Mouse (Mus musculus): ENCODE results near the gene Snx17.
"Not testable (repeated sequence)": the region's sequence is repeated elsewhere in the genome, so short reads cannot be mapped to it uniquely, and the experiment has no call there.

Snx17 gene

DNA sequence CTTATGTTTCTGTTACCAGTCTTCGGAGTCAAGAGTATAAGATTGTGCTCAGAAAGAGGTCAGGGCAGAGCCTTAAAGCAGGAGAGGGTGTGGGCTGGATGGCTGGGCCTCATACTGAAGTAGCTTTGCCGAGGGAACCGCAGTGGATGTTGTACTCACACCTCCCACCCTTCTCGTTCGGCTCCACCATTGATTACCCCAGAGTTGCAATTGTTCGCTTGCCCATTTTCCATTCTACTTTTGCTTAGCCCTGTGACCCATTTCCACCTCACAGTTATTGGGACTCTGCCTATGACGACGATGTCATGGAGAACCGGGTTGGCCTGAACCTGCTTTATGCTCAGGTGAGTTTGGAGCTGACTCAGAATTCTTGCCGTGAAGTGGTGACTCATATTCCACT, 3.2 kb downstream of the Snx17 start:
- DNase-seq (ENCODE audit: low read depth, low spot score): no peak

DNA sequence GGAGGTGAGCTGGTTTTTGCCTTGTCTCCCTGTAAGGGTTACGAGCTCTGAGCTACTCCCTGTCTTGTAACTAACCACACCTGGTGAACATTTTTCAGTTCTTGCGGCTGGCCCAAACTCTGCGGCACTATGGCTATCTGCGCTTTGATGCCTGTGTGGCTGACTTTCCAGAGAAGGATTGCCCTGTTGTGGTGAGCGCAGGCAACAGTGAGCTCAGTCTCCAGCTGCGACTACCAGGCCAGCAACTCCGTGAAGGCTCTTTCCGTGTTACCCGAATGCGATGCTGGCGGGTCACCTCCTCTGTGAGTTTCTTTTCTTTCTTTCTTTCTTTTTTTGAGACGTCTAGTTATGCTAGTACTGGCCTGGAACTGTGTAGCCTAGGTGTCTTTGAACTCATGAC, 4.0 kb downstream of the Snx17 start:
- DNase-seq (ENCODE audit: low read depth, low spot score): no peak

- DNase-seq (ENCODE audit: low read depth, low spot score): no peak
These were observed 5.1 kb downstream of the Snx17 start for GRCm38 (mm10) chr5:31198170-31198569.

DNA sequence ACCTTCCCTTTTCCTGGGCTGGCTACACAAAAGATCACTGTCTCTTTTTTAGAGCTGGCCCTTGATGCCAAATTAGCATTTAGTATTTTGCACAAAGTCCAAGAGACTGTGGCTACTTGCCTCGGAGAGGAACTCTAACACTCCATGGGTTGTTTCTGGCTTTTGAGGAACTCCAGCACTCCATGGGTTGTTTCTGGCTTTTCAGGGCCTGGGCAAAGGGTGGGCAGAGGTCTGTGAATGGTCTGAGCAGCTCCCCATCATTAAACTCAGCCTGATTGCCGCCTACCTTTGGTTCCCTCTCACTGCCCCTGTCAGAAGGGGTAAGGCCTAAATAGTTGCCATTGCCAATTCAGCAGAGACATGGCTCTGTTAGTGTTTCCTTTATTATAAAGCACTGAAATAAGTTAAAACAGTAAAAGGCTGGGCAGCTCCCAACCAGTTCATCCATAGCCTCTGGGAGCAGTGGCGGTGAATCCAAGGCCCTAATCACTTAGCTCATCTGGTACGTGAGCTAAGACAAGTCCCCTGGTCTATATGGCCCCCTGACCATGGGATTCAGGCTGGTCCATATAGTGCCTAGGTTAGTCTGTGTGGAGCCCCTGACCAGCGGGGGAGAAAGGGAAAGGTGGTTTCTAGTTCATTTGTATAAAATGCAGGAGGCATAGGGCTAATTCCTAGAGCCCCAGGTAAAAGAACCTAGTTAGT, 5.7 kb downstream of the Snx17 start:
- no peak for DNase-seq (ENCODE audit: low read depth, low spot score)

- no peak for DNase-seq (ENCODE audit: low read depth, low spot score)
These were observed 6.4 kb downstream of the Snx17 start for GRCm38 (mm10) chr5:31199321-31199892.

- peak; percentile 50 for DNase-seq (ENCODE audit: low read depth, low spot score)
These were observed 6.9 kb downstream of the Snx17 start for GRCm38 (mm10) chr5:31199893-31200292.

DNA sequence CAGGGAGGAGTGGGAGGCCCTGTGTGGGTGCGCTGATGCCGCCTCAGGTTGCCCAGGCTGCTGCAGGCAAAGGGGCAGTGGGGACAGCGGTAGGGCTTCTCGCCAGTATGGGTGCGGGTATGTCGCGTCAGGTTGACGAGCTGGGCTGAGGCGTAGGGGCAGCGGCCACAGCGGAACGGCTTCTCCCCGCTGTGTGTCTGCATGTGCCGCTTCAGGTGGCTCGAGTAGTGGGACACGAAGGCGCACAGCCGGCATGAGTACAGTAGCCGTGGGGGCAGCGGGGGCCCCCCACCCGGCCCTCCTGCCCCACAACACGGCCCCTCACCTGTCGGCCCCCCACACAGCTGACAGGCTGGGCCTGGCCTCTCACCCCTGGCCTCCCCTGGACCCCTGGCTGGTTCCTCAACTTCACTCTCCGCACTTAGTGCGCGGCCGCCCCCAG, 7.3 kb downstream of the Snx17 start:
- no peak for DNase-seq (ENCODE audit: low read depth, low spot score)

DNA sequence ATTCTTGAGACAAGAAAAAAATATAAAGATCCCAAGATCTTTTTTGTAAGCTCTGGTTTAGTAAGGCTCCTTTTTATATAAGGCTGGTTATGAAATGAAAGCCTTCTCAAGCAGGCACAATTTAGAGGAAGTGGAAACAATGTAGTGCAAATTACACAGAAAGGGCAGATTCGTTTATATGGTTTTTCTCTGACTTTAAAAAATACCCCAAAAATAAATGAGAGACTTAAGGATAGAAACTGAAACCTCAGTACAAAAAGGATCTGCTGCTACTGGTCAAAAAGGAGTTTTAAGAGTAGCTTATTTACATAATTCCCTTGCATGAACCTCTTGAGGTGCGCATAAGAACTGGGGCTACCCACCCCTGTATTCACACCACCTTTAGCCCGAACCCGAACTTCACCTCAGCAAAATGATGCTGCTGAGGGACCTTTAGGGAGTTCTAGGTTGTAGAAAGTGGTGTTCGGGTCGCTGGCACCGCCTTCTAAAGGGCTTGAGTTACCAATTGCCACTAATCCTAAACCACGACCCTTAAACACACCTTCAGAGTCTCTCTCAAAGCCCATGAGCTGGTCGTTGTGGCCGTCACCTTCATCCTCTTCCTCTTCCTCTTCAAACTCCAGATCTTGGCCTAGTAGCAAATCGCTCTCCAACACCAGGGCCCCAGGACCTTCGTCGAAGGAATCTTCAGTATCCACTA, 8.2 kb downstream of the Snx17 start:
- DNase-seq (ENCODE audit: low read depth, low spot score): peak; percentile 54

- peak; percentile 100 for DNase-seq (ENCODE audit: low read depth, low spot score)
These were observed 8.9 kb downstream of the Snx17 start, which contains the start of gene Zfp513 for GRCm38 (mm10) chr5:31201742-31202590. TSS of gene Zfp513 (minus strand) at chr5:31202303.

- DNase-seq (ENCODE audit: low read depth, low spot score): no peak
These were observed 9.9 kb downstream of the Snx17 start for GRCm38 (mm10) chr5:31202933-31203332.

GRCm38 (mm10) chr5:31203866-31204265, 10.8 kb downstream of the Snx17 start:
- DNase-seq (ENCODE audit: low read depth, low spot score): no peak

DNA sequence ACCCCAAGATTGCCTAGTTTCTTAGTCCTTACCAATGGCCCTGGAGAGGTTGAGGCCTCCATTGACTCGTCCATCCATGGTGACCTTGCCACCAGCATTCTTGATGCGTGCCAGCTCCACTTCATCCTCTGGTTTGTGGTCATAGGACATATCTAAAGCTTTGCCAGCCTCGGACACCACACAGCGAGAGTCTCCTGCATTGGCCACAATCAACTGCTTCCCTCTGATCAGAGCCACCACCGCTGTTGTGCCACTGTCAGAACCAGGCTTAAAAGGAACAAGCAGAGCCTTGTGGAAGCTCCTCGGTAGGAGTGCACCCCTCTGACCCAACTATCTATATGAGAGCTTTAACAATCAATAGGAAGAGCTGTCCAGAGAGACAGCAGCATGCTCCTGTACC, 11.4 kb downstream of the Snx17 start:
- no peak for DNase-seq (ENCODE audit: low read depth, low spot score)

DNA sequence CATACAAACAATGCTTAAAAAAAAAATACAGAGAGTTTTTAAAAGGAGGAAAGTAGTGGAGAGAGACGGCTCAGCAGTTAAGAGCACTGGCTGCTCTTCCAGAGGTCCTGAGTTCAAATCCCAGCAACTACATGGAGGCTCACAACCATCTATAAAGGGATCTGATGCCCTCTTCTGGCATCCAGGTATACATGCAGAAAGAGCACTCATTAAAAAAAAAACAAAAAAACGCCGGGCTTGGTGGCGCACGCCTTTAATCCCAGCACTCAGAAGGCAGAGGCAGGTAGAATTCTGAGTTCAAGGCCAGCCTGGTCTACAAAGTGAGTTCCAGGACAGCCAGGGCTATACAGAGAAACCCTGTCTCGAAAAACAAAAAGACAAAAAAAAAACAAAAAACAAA, 23.5 kb downstream of the Snx17 start:
- DNase-seq (ENCODE audit: low read depth, low spot score): not testable (repeated sequence)

GRCm38 (mm10) chr5:31218294-31218693, 25.3 kb downstream of the Snx17 start:
- peak; percentile 54 for DNase-seq (ENCODE audit: low read depth, low spot score)

GRCm38 (mm10) chr5:31219070-31219469, 26.0 kb downstream of the Snx17 start:
- peak; percentile 77 for DNase-seq (ENCODE audit: low read depth, low spot score)

GRCm38 (mm10) chr5:31219474-31219873, 26.4 kb downstream of the Snx17 start:
- no peak for DNase-seq (ENCODE audit: low read depth, low spot score)

GRCm38 (mm10) chr5:31219911-31220447, 27.0 kb downstream of the Snx17 start:
- DNase-seq (ENCODE audit: low read depth, low spot score): peak; percentile 70

DNA sequence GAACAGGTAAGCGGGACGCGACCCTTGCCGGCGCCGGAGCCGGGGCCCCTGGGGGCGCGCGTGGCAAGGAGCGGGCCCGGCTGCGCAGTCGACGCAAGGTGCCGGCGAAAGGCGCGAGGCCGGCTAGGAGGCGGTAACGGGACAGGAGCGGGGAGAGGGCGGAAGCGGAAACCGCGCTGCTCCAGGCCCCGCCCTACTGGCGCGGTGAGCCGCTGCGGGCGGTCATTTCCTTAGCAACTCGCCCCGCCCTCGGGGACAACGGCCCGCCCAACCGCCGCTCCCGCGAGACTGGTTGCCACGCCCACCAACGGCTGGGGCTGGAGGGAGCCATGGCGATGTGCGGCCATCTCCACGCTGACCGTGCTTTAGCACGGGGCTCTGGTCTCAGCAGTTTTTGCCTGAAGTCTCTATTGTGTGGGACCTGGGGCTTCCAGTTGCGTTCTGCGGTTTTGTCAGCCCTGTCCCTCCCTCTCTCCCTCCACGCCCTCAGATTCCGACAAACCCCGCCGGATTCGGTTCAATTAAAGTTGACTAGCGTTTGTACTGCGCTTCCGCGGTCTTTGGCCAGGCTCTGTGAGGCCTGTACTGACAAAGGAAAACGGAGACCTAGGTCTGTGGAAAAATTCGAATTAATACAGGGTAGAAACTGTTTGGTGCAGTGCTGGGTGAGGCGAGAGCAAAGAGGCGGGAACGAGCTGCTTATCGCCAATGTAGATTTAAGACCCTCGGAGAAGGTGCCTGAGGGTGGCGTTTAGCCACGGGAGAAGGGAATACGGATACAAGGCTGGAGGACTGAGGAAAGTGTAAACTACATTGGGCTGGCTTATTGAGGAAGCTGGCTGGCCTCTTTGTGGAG, 27.6 kb downstream of the Snx17 start, which contains the start of gene Ppm1g:
TSS of gene Ppm1g (minus strand) at position 240 of the 856 bp plus-strand sequence.
- peak; percentile 92 for DNase-seq (ENCODE audit: low read depth, low spot score)

DNA sequence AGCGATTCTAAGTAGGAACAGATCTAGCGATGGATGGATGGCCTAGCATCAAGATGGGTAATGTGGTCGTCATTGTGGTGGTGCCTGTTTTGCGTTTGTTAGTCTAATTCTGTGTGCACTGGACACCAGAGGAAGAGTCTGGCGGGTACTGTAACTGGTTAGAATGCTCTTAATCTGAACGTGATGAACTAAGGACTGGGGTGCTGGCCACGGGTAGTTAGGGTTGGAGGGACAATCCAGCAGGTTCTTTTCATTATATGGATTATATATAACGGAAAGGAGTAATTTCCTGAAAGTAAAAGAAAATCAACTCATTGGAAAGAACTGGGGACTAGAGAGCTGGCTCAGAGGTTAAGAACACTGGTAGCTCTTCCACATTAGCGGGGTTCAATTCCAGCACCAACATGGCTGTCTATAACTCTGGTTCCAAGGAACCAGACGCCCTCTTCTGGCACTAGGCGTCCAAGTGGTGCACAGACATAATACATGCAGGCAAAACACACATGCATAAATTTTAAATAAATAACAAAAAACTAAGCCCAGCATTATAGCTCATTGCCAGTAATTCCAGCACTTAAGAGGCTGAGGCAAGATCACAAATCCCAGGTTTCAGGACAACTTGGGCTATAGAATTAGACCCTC, 28.4 kb downstream of the Snx17 start:
- peak; percentile 92 for DNase-seq (ENCODE audit: low read depth, low spot score)

GRCm38 (mm10) chr5:31222696-31223095, 29.7 kb downstream of the Snx17 start:
- no peak for DNase-seq (ENCODE audit: low read depth, low spot score)

Measured in 3T3-L1 (cell line).